Mouse (Mus musculus): Measurements from ENCODE around the gene Zfp971.
"Not testable (repeated sequence)": the region's sequence is repeated elsewhere in the genome, so short reads cannot be mapped to it uniquely, and the experiment has no call there.

The Zfp971 gene

DNA sequence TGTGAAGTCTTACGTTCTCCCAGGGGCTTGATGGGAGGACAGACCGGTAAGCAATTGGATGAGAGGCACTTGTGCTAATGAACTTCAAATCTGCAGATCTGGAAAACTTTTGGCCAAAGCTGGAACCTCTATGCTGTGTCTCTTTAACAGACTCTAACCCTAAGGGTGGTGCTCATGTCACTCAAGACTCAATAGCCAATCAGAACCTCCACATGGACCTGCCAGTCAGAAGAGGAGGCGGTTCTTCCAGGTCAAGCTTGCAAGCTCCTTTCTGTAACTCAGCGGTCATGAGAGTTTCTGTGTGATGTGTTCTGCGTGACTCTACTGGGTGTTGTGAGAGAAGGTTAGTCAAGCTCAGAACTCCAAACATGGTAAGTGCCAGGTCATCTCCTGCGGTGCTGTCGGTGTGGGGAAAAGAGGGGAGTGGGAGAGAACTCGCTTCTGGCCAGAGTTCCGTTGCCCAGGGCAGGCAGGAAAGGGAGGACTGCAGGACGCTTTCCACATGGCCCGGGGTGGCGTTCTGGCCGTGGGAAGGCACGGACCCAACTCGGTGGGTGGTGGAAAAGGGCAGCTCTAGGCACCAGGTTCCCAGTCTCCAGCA lies at the start of gene Zfp971:
TSS of gene Zfp971 (plus strand) at position 274 of the 601 bp plus-strand sequence.
- DNase-seq, result peak; percentile 12

DNA sequence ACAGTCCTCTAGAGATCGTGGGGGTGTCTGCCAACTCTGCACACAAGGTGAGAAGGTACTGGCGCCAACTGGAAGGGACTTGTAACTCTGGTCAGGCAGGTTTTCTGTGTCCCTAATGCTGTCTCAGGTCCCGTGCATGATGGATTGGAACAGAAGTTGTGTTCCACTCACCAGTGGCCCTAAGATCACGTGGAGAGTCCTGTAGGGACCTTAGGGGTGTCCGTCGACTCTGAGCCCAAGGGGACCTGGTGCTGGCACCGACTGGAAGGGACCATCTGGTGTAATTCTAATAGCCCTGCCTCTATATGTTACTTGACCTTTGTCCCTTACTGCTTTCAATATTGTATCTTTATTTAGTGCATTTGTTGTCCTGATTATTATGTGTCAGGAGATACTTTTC lies 48.3 kb upstream of the Zfp971 start:
- DNase-seq, result not testable (repeated sequence)

GRCm38 (mm10) chr2:178019486-178019885 lies 3.6 kb upstream of the Zfp971 start:
- not testable (repeated sequence) for DNase-seq

DNA sequence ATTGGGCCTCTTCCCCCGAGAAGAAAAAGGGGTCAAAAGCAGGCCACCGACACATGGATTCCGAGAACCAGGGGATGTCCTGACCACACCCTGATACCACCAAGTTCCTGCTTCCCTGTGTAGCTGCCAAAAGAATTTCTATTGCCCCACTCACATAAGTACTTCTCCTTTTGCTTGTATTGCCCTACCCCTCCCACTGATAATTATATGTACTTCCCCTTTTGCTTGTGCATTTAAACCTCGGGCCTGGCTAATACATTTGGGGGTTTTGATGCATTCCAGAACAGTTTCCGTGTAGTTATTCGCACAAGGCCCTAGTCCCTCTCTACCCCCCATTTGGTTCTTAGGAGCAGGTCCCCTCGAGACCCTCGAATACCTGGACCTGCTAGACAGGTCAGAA lies 2.3 kb upstream of the Zfp971 start:
- not testable (repeated sequence) for DNase-seq

DNA sequence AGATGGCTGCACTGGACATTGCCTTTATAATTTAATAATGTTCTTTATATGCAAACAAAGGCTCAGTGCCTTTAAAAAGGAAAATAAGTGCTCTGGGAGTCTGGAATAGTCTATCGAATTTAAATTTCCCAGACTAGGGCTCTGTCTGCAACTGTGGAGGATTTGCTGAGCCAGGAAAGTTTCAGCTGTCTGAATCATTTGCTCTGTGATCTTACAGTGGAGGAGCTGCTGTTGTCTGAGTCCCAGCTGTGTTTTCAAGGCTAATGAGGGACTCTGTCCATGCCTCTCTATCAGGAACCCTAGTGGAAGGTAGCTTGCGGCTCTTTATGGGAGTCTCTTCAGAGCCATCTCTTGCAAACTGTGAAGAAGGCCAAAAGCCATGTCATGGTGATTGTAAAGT lies 777 bp downstream of the Zfp971 start:
- not testable (repeated sequence) for DNase-seq

DNA sequence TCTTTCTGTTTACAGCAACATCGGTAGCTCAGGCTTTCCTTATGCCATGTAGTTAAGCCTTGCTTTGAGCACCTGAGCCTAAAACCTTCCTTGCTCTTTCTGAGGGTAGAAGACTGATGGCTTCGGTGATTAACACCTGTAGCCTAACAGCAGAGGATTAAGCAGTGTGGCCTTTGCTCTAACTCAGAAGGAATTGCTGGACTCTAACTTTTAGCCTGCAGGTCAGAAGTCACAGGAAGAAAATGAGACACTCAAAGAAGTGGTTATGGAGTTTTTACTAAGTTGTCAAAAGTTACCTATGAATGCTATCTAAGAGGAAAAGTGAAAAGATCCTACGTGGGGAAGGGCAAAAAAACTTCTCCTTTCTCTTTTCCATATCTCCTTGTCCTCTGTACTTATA lies 4.5 kb downstream of the Zfp971 start:
- not testable (repeated sequence) for DNase-seq

- peak; percentile 33 for DNase-seq
These were observed 35.1 kb downstream of the Zfp971 start for GRCm38 (mm10) chr2:178058195-178058594.

GRCm38 (mm10) chr2:178078166-178078717 lies 55.2 kb downstream of the Zfp971 start, which contains the start of gene Zfp931:
Gene Zfp931, minus strand, starts transcription at chr2:178078476.
- not testable (repeated sequence) for DNase-seq
